Comparison of ENCODE assay signal across 9 mouse cellular contexts in the genomic region with DNA sequence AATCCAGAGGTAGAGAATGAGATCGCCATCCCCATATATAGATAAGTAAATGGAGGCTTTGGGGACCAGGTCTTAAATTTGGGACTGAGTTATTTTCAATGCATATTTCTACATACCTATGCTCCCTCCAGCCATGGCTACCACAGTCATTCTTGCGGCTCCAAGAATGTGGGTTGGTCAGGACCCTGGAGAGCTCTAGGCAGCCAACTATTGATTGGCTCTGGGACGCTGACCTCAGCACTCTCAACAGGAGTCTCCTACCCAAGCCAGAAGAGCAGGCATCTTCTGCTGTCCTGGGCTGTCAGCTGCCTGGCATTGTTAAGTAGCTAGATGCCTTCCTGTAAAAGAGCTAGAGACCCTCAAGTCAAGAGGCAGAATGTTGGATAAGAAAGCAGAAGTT.
DNase-seq lines count a peak whose midpoint lies in the region; ATAC-seq lines count a peak whose summit lies in the region.
"Had no signal": no experiment of that assay in that cellular context is flagged by ENCODE, and none has a peak within 500 bp of the region (broad histone marks: within the 10 kb centered on the region; RNA-seq: fewer than 3 reads in every experiment).

No protein-coding gene starts in this region.

- no peak overlapping the region for H3K4me3 ChIP-seq in kidney, embryonic 16.5 days (ENCODE audit: low read length)
- H3K4me3 ChIP-seq in liver, embryonic 11.5 days (ENCODE audit: low read depth, low read length) = no peak overlapping the region
- H3K4me3 ChIP-seq: liver, embryonic 15.5 days had no signal

- H3K27me3 ChIP-seq in kidney, embryonic 16.5 days (ENCODE audit: insufficient read depth, low read length) = no peaks in the 10 kb centered on the region
- no peaks in the 10 kb centered on the region for H3K27me3 ChIP-seq in liver, embryonic 11.5 days (replicated peaks; ENCODE audit: control insufficient read depth, insufficient read depth, low read length)

- peak; percentile 74 for DNase-seq in kidney, postnatal 10 days
- DNase-seq in NIH3T3 (ENCODE audit: low read depth) = peak; percentile 63
- peak; percentile 2 for DNase-seq in c-Kit-positive CD71-positive TER-119-positive erythroid progenitor cells, embryonic 14.5 days (ENCODE audit: low spot score)
- peak; percentile 49 for DNase-seq in liver, embryonic 11.5 days (ENCODE audit: low spot score)
- DNase-seq in cerebellum, adult 11-12 months = no peak
- no peak for DNase-seq in layer of hippocampus, adult 18-20 months (ENCODE audit: low spot score in 2 of 2)

- H3K36me3 ChIP-seq in kidney, embryonic 16.5 days (ENCODE audit: insufficient read depth, low read length) = no peaks in the 10 kb centered on the region
- H3K36me3 ChIP-seq in liver, embryonic 11.5 days (ENCODE audit: control insufficient read depth, insufficient read depth, low read length) = no peaks in the 10 kb centered on the region
- H3K36me3 ChIP-seq: liver, embryonic 15.5 days had no signal

- no peaks in the 10 kb centered on the region for H3K9me3 ChIP-seq in kidney, embryonic 16.5 days (ENCODE audit: low read length)
- no peaks in the 10 kb centered on the region for H3K9me3 ChIP-seq in liver, embryonic 11.5 days (ENCODE audit: control insufficient read depth, low read length)
- H3K9me3 ChIP-seq: liver, embryonic 15.5 days had no signal

- 11% methylated on average over 3 of the region's 3 CpGs for WGBS in kidney, embryonic 16.5 days
- WGBS in liver, embryonic 11.5 days = 8% methylated on average over 3 of the region's 3 CpGs

- no peak for ATAC-seq in kidney, embryonic 16.5 days (ENCODE audit: low FRiP score, low TSS enrichment)
- no peak for ATAC-seq in liver, embryonic 11.5 days (replicated peaks; ENCODE audit: low FRiP score)
- ATAC-seq in frontal cortex, adult (ENCODE audit: low TSS enrichment) = no peak

- no peak overlapping the region for H3K9ac ChIP-seq in kidney, embryonic 16.5 days (replicated peaks; ENCODE audit: low read length)
- no peak overlapping the region for H3K9ac ChIP-seq in liver, embryonic 11.5 days (ENCODE audit: low read depth, low read length)
- H3K9ac ChIP-seq: liver, embryonic 15.5 days had no signal

- no peaks in the 10 kb centered on the region for H3K4me1 ChIP-seq in kidney, embryonic 16.5 days (ENCODE audit: insufficient read depth, low read length)
- no peaks in the 10 kb centered on the region for H3K4me1 ChIP-seq in liver, embryonic 11.5 days (replicated peaks; ENCODE audit: control insufficient read depth, insufficient read depth, low read length)
- H3K4me1 ChIP-seq: liver, embryonic 15.5 days had no signal

- no peak overlapping the region for H3K4me2 ChIP-seq in kidney, embryonic 16.5 days (replicated peaks; ENCODE audit: low read depth, low read length)
- no peak overlapping the region for H3K4me2 ChIP-seq in liver, embryonic 11.5 days
- H3K4me2 ChIP-seq: liver, embryonic 15.5 days had no signal

- no peak overlapping the region for H3K27ac ChIP-seq in kidney, embryonic 16.5 days (ENCODE audit: low read length)
- no peak overlapping the region for H3K27ac ChIP-seq in liver, embryonic 11.5 days (ENCODE audit: low read depth, low read length)
- H3K27ac ChIP-seq: liver, embryonic 15.5 days had no signal

Comparison
In these comparisons a context has a peak if more than half of its experiments do, and no peak if none do; other contexts are left out.
1. DNase-seq: peak in kidney, postnatal 10 days (single experiment), NIH3T3 (single experiment), c-Kit-positive CD71-positive TER-119-positive erythroid progenitor cells, embryonic 14.5 days (single experiment) and liver, embryonic 11.5 days (single experiment); none in cerebellum, adult 11-12 months (single experiment) and layer of hippocampus, adult 18-20 months (0 of 2).